Mouse (Mus musculus): ENCODE measurements around the gene Tbc1d22a. TPM values are rescaled to one million over a fixed set of nuclear protein-coding genes. Genes with fewer than 3 reads are reported as not detected.

Tbc1d22a gene
- polyA plus RNA-seq, 1 experiment = not detected

- 84% methylated on average over 6 of the region's 6 CpGs for WGBS
- Histone ChIP-seq H3K4me3 (ENCODE audit: insufficient read depth, low read depth, low read length) (no peak overlapping the region), H3K4me1 (ENCODE audit: control insufficient read depth, insufficient read depth, low read length) (peaks cover 10% of the 10 kb centered on the region), H3K27ac (ENCODE audit: insufficient read depth, low read depth, low read length) (no peak overlapping the region)
- TF ChIP-seq POLR2A (IDR thresholded peaks at IDR 0.05; ENCODE audit: insufficient read depth, low read depth, low read length) (no peak), CTCF (IDR thresholded peaks at IDR 0.05; ENCODE audit: insufficient read depth, low read depth, low read length) (no peak)
These were observed 126.5 kb downstream of the Tbc1d22a start for GRCm38 (mm10) chr15:86340766-86341165.

- WGBS = 95% methylated on average over 8 of the region's 8 CpGs
- no peak overlapping the region for H3K27ac ChIP-seq (ENCODE audit: insufficient read depth, low read depth, low read length)
- H3K4me1 ChIP-seq (ENCODE audit: control insufficient read depth, insufficient read depth, low read length) = peaks cover 14% of the 10 kb centered on the region
- TF ChIP-seq POLR2A (IDR thresholded peaks at IDR 0.05; ENCODE audit: insufficient read depth, low read depth, low read length) (no peak), CTCF (IDR thresholded peaks at IDR 0.05; ENCODE audit: insufficient read depth, low read depth, low read length) (no peak)
- no peak overlapping the region for H3K4me3 ChIP-seq (ENCODE audit: insufficient read depth, low read depth, low read length)
These were observed 128.5 kb downstream of the Tbc1d22a start for GRCm38 (mm10) chr15:86342637-86343375.

DNA sequence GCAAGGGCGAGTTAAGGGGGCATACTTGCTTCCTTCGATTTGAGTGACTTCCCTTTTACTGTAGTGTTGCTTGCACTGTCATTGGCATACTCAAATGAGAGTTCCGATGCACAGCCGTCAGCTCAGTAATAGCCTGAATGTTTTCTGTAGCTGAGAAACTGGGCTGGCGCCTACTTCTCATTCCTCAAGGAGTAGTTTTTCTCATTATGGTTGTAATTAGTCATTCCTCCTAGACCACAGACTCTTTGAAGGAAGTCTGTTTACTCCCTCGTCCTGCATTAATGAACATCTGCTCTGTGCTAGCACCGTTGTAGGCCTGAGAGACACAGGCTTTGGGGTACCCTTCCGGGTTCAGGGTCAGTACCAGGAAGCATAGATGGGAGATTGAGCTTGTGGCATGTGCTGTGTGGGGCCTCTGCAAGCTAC is 130.7 kb downstream of the Tbc1d22a start:
- Histone ChIP-seq H3K4me3 (ENCODE audit: insufficient read depth, low read depth, low read length) (no peak overlapping the region), H3K27ac (ENCODE audit: insufficient read depth, low read depth, low read length) (no peak overlapping the region), H3K4me1 (ENCODE audit: control insufficient read depth, insufficient read depth, low read length) (peaks cover 14% of the 10 kb centered on the region)
- TF ChIP-seq POLR2A (IDR thresholded peaks at IDR 0.05; ENCODE audit: insufficient read depth, low read depth, low read length) (no peak), CTCF (IDR thresholded peaks at IDR 0.05; ENCODE audit: insufficient read depth, low read depth, low read length) (no peak)
- 51% methylated on average over 8 of the region's 8 CpGs for WGBS

DNA sequence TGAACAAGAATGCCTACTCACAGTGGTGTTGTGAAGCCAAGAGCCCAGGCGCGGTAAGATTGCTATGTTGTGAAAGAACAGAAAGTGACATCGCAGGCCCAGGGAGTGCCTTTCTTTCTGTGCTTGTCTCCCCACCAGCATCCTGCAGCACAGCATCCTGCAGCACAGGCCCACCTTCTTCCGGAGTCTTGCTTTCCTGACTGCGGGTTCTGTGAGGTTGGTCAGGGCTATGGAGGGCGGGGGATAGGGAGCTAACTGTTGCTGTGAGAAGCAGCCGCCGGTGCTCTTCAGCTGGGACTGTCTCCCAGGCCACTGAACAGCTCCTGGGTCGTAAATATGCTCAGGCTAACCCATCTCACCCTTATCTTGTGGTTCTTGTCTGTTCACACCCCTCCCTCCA is 131.6 kb downstream of the Tbc1d22a start:
- WGBS = 72% methylated on average over 9 of the region's 9 CpGs
- Histone ChIP-seq H3K4me1 (ENCODE audit: control insufficient read depth, insufficient read depth, low read length) (peaks cover 18% of the 10 kb centered on the region), H3K4me3 (ENCODE audit: insufficient read depth, low read depth, low read length) (no peak overlapping the region; the same call in 1 of the 2 replicates), H3K27ac (ENCODE audit: insufficient read depth, low read depth, low read length) (no peak overlapping the region)
- no peak for TF ChIP-seq POLR2A (IDR thresholded peaks at IDR 0.05; ENCODE audit: insufficient read depth, low read depth, low read length)
- 0 out of 2 replicates have a peak, but pooled peaks have one; percentile 4 for TF ChIP-seq CTCF (IDR thresholded peaks at IDR 0.05; ENCODE audit: insufficient read depth, low read depth, low read length)

DNA sequence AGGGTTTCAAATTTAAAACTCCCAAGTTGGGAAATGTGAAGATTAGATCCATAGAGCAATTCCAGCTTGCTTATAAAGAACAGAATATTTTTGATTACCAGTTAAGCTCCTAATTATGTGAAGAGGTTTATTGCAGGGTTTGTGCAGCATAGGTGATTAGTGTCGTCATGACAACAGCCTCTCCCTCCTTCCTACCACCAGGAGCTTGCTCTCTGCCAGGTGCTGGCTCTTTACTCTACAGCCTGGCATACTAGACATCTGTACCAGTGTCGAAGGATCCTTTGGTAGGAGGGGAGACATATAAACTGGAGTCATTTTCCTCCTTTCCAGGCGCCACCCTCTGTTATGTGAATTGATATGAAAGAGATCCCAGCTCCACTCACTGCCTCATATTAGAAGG is 132.3 kb downstream of the Tbc1d22a start:
- 75% methylated on average over 3 of the region's 3 CpGs for WGBS
- no peak for TF ChIP-seq POLR2A (IDR thresholded peaks at IDR 0.05; ENCODE audit: insufficient read depth, low read depth, low read length)
- H3K27ac ChIP-seq (ENCODE audit: insufficient read depth, low read depth, low read length) = no peak overlapping the region
- H3K4me1 ChIP-seq (ENCODE audit: control insufficient read depth, insufficient read depth, low read length) = peaks cover 18% of the 10 kb centered on the region
- no peak overlapping the region for H3K4me3 ChIP-seq (ENCODE audit: insufficient read depth, low read depth, low read length)

- Histone ChIP-seq H3K4me3 (ENCODE audit: insufficient read depth, low read depth, low read length) (no peak overlapping the region), H3K27ac (ENCODE audit: insufficient read depth, low read depth, low read length) (no peak overlapping the region), H3K4me1 (ENCODE audit: control insufficient read depth, insufficient read depth, low read length) (peaks cover 4% of the 10 kb centered on the region)
- TF ChIP-seq CTCF (IDR thresholded peaks at IDR 0.05; ENCODE audit: insufficient read depth, low read depth, low read length) = no peak
- WGBS = 96% methylated on average over 2 of the region's 2 CpGs
These were observed 140.7 kb downstream of the Tbc1d22a start for GRCm38 (mm10) chr15:86354932-86355331.

GRCm38 (mm10) chr15:86355857-86356256 is 141.6 kb downstream of the Tbc1d22a start:
- Histone ChIP-seq H3K4me1 (ENCODE audit: control insufficient read depth, insufficient read depth, low read length) (no peaks in the 10 kb centered on the region), H3K4me3 (ENCODE audit: insufficient read depth, low read depth, low read length) (no peak overlapping the region), H3K27ac (ENCODE audit: insufficient read depth, low read depth, low read length) (no peak overlapping the region)
- 81% methylated on average over 2 of the region's 2 CpGs for WGBS
- no peak for TF ChIP-seq CTCF (IDR thresholded peaks at IDR 0.05; ENCODE audit: insufficient read depth, low read depth, low read length)
- no peak for TF ChIP-seq POLR2A (IDR thresholded peaks at IDR 0.05; ENCODE audit: insufficient read depth, low read depth, low read length)

GRCm38 (mm10) chr15:86360376-86360775 is 146.1 kb downstream of the Tbc1d22a start:
- H3K4me3 ChIP-seq (ENCODE audit: insufficient read depth, low read depth, low read length) = no peak overlapping the region
- H3K4me1 ChIP-seq (ENCODE audit: control insufficient read depth, insufficient read depth, low read length) = peaks cover 13% of the 10 kb centered on the region
- H3K27ac ChIP-seq (ENCODE audit: insufficient read depth, low read depth, low read length) = no peak overlapping the region
- no peak for TF ChIP-seq POLR2A (IDR thresholded peaks at IDR 0.05; ENCODE audit: insufficient read depth, low read depth, low read length)
- TF ChIP-seq CTCF (IDR thresholded peaks at IDR 0.05; ENCODE audit: insufficient read depth, low read depth, low read length) = no peak
- WGBS = 86% methylated on average over 3 of the region's 3 CpGs

DNA sequence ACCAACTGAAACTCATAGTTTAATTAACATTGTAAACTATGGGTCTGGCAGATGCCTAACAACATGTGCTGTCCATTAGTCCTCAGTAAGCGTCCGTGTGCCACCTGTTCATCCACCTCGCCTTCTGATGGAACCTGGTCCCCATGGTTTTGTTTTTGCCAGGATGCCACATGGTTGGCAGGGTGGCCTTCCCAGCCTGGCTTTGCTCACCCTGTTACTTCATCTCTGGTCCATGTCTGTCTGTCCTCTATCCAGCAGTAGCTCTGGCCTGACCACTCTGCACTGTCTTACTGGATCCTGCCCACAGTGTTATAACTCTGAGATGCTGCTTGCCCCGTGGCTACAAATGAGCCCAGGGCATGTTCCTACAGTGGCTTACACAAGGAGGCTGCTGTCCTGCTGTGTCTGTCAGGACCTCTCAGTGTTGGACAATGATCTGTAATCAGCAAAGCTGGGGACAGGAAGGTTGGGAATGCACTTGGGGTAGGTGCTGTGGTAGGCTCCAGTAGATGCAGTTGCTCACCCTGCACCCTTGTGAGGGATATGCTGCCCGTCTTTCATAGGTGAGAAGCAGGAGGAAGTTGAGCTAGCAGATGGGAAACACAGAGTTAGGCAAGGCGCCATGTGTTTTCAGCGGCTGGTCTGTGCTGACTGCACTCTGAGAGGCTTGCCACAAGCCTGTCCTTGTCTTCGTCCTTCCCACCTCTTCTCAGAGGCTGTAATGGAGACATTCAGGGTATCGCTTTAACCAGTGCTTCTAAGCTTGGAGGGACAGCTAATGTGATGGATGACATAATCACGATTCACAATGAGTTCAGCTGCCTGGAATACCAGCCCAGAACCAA is 148.3 kb downstream of the Tbc1d22a start:
- H3K4me3 ChIP-seq (ENCODE audit: insufficient read depth, low read depth, low read length) = no peak overlapping the region
- peaks cover 17% of the 10 kb centered on the region for H3K4me1 ChIP-seq (ENCODE audit: control insufficient read depth, insufficient read depth, low read length)
- H3K27ac ChIP-seq (ENCODE audit: insufficient read depth, low read depth, low read length) = no peak overlapping the region
- WGBS = 75% methylated on average over 10 of the region's 10 CpGs
- TF ChIP-seq CTCF (IDR thresholded peaks at IDR 0.05; ENCODE audit: insufficient read depth, low read depth, low read length) (no peak), POLR2A (IDR thresholded peaks at IDR 0.05; ENCODE audit: insufficient read depth, low read depth, low read length) (no peak)

Measured in olfactory bulb, adult 2 months (tissue).